ENCODE assay signal across 9 mouse cellular contexts in the genomic region with DNA sequence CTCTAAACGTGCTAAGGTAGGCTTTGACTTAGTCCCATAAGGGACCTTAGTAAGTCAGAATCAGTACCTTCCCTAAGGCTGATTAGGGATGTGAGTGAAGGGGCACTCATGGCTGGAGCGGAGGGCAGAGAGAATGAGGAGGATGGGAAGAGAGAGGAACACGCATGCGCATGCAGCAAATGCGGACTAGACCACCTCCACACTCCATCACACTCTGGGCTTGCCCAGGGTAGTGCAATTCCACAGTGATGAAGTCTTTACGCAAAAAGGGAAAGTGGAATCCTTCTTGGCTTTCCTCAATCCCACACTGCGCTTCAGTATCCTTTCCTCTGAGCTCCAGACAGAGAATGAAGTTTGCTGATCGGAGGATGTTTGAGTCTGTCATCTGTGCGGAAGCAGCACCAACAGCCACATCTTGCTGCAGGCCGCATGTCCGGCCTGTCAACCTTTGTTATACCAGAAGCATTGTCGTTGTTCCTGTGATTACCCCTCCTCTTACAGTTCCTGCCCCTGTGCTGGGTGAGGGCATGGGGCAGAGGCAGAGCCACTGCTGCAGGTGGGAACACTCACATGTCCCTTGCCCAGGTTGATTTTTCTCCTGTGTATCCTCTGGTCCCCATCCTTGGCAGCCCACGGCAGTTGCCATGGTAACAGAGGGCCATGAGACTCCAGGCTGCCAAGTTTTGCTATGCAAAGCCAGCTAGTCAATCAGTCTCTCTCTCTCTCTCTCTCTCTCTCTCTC. TPM values are rescaled to one million over a fixed set of nuclear protein-coding genes. Genes with fewer than 3 reads are reported as not detected.
DNase-seq lines count a peak whose midpoint lies in the region; ATAC-seq lines count a peak whose summit lies in the region.
"Had no signal": no experiment of that assay in that cellular context is flagged by ENCODE, and none has a peak within 500 bp of the region (broad histone marks: within the 10 kb centered on the region; RNA-seq: fewer than 3 reads in every experiment).

No protein-coding gene starts in this region.

- no peak overlapping the region for H3K9ac ChIP-seq in neural tube, embryonic 14.5 days (replicated peaks; ENCODE audit: low read depth, low read length)

- ATAC-seq in cerebellum, adult (ENCODE audit: insufficient number of reproducible peaks, low FRiP score, low TSS enrichment) = peak; percentile 67
- peak; percentile 90 for ATAC-seq in neural tube, embryonic 14.5 days (ENCODE audit: low read depth)

- H3K4me2 ChIP-seq in neural tube, embryonic 14.5 days (ENCODE audit: low read depth, low read length) = no peak overlapping the region; the same call in 1 of the 2 replicates

- peak; percentile 21 for DNase-seq in embryonic facial prominence, embryonic 10.5 days (ENCODE audit: low spot score)
- DNase-seq in layer of hippocampus, adult 9-11 months = peak; percentile 84
- DNase-seq in heart, postnatal 4 days = no peak
- DNase-seq in kidney, postnatal 25 days = no peak
- DNase-seq in yolk sac, embryonic 10.5 days (ENCODE audit: low spot score) = no peak

- H3K27me3 ChIP-seq in embryonic facial prominence, embryonic 10.5 days (replicated peaks; ENCODE audit: low read depth, poor library complexity, severe bottlenecking) = no peaks in the 10 kb centered on the region
- H3K27me3 ChIP-seq in neural tube, embryonic 14.5 days (ENCODE audit: control insufficient read depth, insufficient read depth, low read length) = no peaks in the 10 kb centered on the region

- no peaks in the 10 kb centered on the region for H3K9me3 ChIP-seq in embryonic facial prominence, embryonic 10.5 days
- no peaks in the 10 kb centered on the region for H3K9me3 ChIP-seq in neural tube, embryonic 14.5 days (ENCODE audit: control insufficient read depth, low read length)

- 79% methylated on average over 13 of the region's 13 CpGs for WGBS in embryonic facial prominence, embryonic 10.5 days
- 61% methylated on average over 13 of the region's 13 CpGs for WGBS in neural tube, embryonic 14.5 days

- no peak overlapping the region for H3K4me3 ChIP-seq in embryonic facial prominence, embryonic 10.5 days
- no peak overlapping the region for H3K4me3 ChIP-seq in neural tube, embryonic 14.5 days (ENCODE audit: low read depth, low read length)
- H3K4me3 ChIP-seq: erythroblast, embryonic 14.5 days had no signal

- no peaks in the 10 kb centered on the region for H3K4me1 ChIP-seq in embryonic facial prominence, embryonic 10.5 days
- peaks cover 11% of the 10 kb centered on the region for H3K4me1 ChIP-seq in neural tube, embryonic 14.5 days (ENCODE audit: control insufficient read depth, insufficient read depth, low read length)

- H3K36me3 ChIP-seq in embryonic facial prominence, embryonic 10.5 days (replicated peaks) = no peaks in the 10 kb centered on the region
- no peaks in the 10 kb centered on the region for H3K36me3 ChIP-seq in neural tube, embryonic 14.5 days (ENCODE audit: control insufficient read depth, insufficient read depth, low read length)

- no peak overlapping the region for H3K27ac ChIP-seq in embryonic facial prominence, embryonic 10.5 days (replicated peaks)
- peak overlapping the region; percentile 75 for H3K27ac ChIP-seq in neural tube, embryonic 14.5 days (ENCODE audit: low read depth, low read length)

RNA-seq across cellular contexts. Expression of gene 4930524B15Rik, which starts 24.3 kb away (rescaled TPM):
- polyA plus RNA-seq in embryonic facial prominence, embryonic 10.5 days (2016; fragmentation: Nextera tagmentation; extraction: Ambion mirVana) = 0.10 and 0.14 TPM in 2 replicates
- polyA plus RNA-seq in neural tube, embryonic 14.5 days (2014; fragmentation: Nextera tagmentation; extraction: Ambion mirVana) = 0.16 and 0.52 TPM in 2 replicates
- total RNA-seq in heart, postnatal 4 days (2021) = not detected
- polyA plus RNA-seq: erythroblast, embryonic 14.5 days; spleen, adult 2 months had no signal

RNA-seq across cellular contexts. Expression of gene Nsg2, which starts 59.2 kb away (rescaled TPM):
- polyA plus RNA-seq in embryonic facial prominence, embryonic 10.5 days (2016; fragmentation: Nextera tagmentation; extraction: Ambion mirVana) = 10.1 and 11.3 TPM in 2 replicates
- 143 and 156 TPM in 2 replicates for polyA plus RNA-seq in neural tube, embryonic 14.5 days (2014; fragmentation: Nextera tagmentation; extraction: Ambion mirVana)
- 1 to 10 TPM; 4.1 to 4.8 TPM for total RNA-seq in heart, postnatal 4 days (2021)
- polyA plus RNA-seq: erythroblast, embryonic 14.5 days had no signal

Comparison
In these comparisons a context has a peak if more than half of its experiments do, and no peak if none do; other contexts are left out.
1. DNase-seq: peak in embryonic facial prominence, embryonic 10.5 days (single experiment) and layer of hippocampus, adult 9-11 months (single experiment); none in heart, postnatal 4 days (single experiment), kidney, postnatal 25 days (0 of 2) and yolk sac, embryonic 10.5 days (single experiment).
2. RNA of gene Nsg2, which starts 59.2 kb away (polyA plus RNA-seq): 143 to 156 TPM in neural tube, embryonic 14.5 days; 10.1 to 11.3 TPM in embryonic facial prominence, embryonic 10.5 days; every median in the first group is over 10 times any median in the second.